Mouse (Mus musculus) spleen, adult 10 weeks (tissue): Measurements from ENCODE around the gene Tpbpa. TPM values are rescaled to one million over a fixed set of nuclear protein-coding genes. Genes with fewer than 3 reads are reported as not detected.

Experiments used
- polyA plus RNA-seq: library from polyadenylated mRNA; stranded (reverse); fragments of 350-450 nt; fragmentation: Illumina TruSeq; extraction: RNeasy Lipid Tissue Mini Kit (QIAGEN cat#74804); gene quantifications from one replicate; pipeline ENCODE4 v1.2.3, GENCODE M21; 2015; ENCODE audit warnings: low replicate concordance; ENCODE audit not compliant: insufficient read depth

Gene Tpbpa
- polyA plus RNA-seq, result not detected

GRCm38 (mm10) chr13:60941884-60942283, at the start of gene Tpbpa:
Gene Tpbpa (minus strand): TSS chr13:60941984.

GRCm38 (mm10) chr13:60936500-60936901, 5.3 kb downstream of the Tpbpa start, which contains the start of the genes Gm49391 and Ctla2a:
Gene Gm49391 (minus strand): TSS chr13:60936571.
Gene Ctla2a (minus strand): TSS chr13:60936625.

GRCm38 (mm10) chr13:60935490-60935889, 6.3 kb downstream of the Tpbpa start, which contains the start of gene Gm49393:
Gene Gm49393 (minus strand): TSS chr13:60935590.

GRCm38 (mm10) chr13:60904780-60905179, 37.0 kb downstream of the Tpbpa start, which contains the start of gene Tpbpb:
Gene Tpbpb (minus strand): TSS chr13:60904880.

GRCm38 (mm10) chr13:60897328-60897727, 44.5 kb downstream of the Tpbpa start, which contains the start of gene Ctla2b:
Gene Ctla2b (minus strand): TSS chr13:60897447.

GRCm38 (mm10) chr13:60896794-60897193, 45.0 kb downstream of the Tpbpa start, which contains the start of gene Gm49392:
Gene Gm49392 (minus strand): TSS chr13:60896894.

Other genes starting within 250 kb of the Tpbpa start
- not detected for gene BC051665, start 155.6 kb downstream of the Tpbpa start, polyA plus RNA-seq
- not detected for gene Ctsll3, start 139.1 kb downstream of the Tpbpa start, polyA plus RNA-seq
- gene 4930486L24Rik, start 77.5 kb downstream of the Tpbpa start, polyA plus RNA-seq, result 9.9 TPM
- not detected for gene Gm49392, start 45.1 kb downstream of the Tpbpa start, polyA plus RNA-seq
- 24.1 TPM for gene Ctla2b, start 44.5 kb downstream of the Tpbpa start, polyA plus RNA-seq
- not detected for gene Tpbpb, start 37.1 kb downstream of the Tpbpa start, polyA plus RNA-seq
- gene Gm49393, start 6.4 kb downstream of the Tpbpa start, polyA plus RNA-seq, result 4.1 TPM
- gene Gm49391, start 5.4 kb downstream of the Tpbpa start, polyA plus RNA-seq, result 23.0 TPM
- 181 TPM for gene Ctla2a, start 5.4 kb downstream of the Tpbpa start, polyA plus RNA-seq
- not detected for gene Ctsj, start 64.0 kb upstream of the Tpbpa start, polyA plus RNA-seq
- not detected for gene Ctsq, start 98.6 kb upstream of the Tpbpa start, polyA plus RNA-seq
- gene Ctsr, start 222.3 kb upstream of the Tpbpa start, polyA plus RNA-seq, result not detected